Mouse (Mus musculus) forebrain, embryonic 12.5 days (tissue): Measurements from ENCODE around the gene Armc7. TPM values are rescaled to one million over a fixed set of nuclear protein-coding genes. Genes with fewer than 3 reads are reported as not detected.
"Not testable (repeated sequence)": the region's sequence is repeated elsewhere in the genome, so short reads cannot be mapped to it uniquely, and the experiment has no call there.

Source experiments
- ATAC-seq: fragments of 200-750 bp; cut with Nextera tagmentation; 2 replicates; pipeline ENCODE4 v1.8.0; 2017; ENCODE audit warnings: moderate TSS enrichment; ENCODE audit not compliant: low FRiP score
- H3K27ac ChIP-seq: fragments of 300-500 bp; sonication (generic); 2 replicates; pipeline ENCODE4 v1.5.1; 2016; ENCODE audit warnings: mild to moderate bottlenecking
- H3K27me3 ChIP-seq: fragments of 300-500 bp; sonication (generic); 2 replicates; pipeline ENCODE4 v1.6.1; 2016; ENCODE audit warnings: mild to moderate bottlenecking
- H3K36me3 ChIP-seq: fragments of 300-500 bp; sonication (generic); replicated peaks from 2 replicates; pipeline ENCODE4 v1.6.1; 2016; ENCODE audit warnings: mild to moderate bottlenecking
- H3K4me1 ChIP-seq: fragments of 300-500 bp; sonication (generic); 2 replicates; pipeline ENCODE4 v1.6.1; 2016
- H3K4me2 ChIP-seq: fragments of 300-500 bp; sonication (generic); 2 replicates; pipeline ENCODE4 v1.6.1; 2016; ENCODE audit warnings: mild to moderate bottlenecking, moderate library complexity
- H3K4me3 ChIP-seq: fragments of 300-500 bp; sonication (generic); replicated peaks from 2 replicates; pipeline ENCODE4 v1.5.1; 2016; ENCODE audit warnings: mild to moderate bottlenecking
- H3K9ac ChIP-seq: fragments of 300-500 bp; sonication (generic); 2 replicates; pipeline ENCODE4 v1.6.1; 2016; ENCODE audit warnings: mild to moderate bottlenecking
- H3K9me3 ChIP-seq: fragments of 300-500 bp; sonication (generic); 2 replicates; pipeline ENCODE4 v1.6.1; 2016
- whole genome bisulfite sequencing: fragments of 180-500 bp; shearing (Covaris S2); methylation state at CpG from one replicate; pipeline ENCODE4 v1.1.7; 2016; 5-methylcytosine and 5-hydroxymethylcytosine counted together
- polyA plus RNA-seq: library from polyadenylated mRNA; unstranded; fragments of >200 nt; fragmentation: Nextera tagmentation; extraction: Ambion mirVana; gene quantifications from 2 replicates; pipeline ENCODE4 v1.2.1, GENCODE M21; 2016

Armc7 gene
- polyA plus RNA-seq, 1 experiment from 2014 or later, result 11.0 TPM

DNA sequence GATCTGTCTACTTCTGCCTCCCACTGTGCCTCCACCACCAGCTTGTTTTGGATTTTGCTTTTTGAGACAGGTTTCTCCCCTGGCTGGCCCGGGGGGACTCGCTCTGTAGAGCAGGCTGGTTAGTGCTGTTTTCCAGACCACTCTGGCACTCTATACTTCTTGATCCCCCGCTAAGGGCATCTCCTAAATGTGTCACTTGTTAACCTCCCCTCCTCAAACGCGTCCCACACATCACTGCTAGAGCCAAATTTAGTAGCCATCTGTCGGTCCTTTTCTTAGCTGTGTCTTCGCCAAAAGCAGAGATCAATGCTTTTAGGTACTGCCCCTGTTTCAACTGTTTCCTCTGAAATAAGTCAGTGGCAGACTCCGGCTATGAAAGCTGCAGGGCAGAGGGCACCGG lies 43.2 kb downstream of the Armc7 start:
- peaks cover 3% of the 10 kb centered on the region; the same call in 1 of the 2 replicates for H3K4me1 ChIP-seq
- H3K9me3 ChIP-seq, result no peaks in the 10 kb centered on the region
- H3K4me3 ChIP-seq, result no peak overlapping the region
- H3K27me3 ChIP-seq, result no peaks in the 10 kb centered on the region
- H3K27ac ChIP-seq, result no peak overlapping the region
- no peak for ATAC-seq
- 82% methylated on average over 9 of the region's 9 CpGs for WGBS
- H3K36me3 ChIP-seq, result peaks cover 10% of the 10 kb centered on the region
- H3K4me2 ChIP-seq, result no peak overlapping the region
- no peak overlapping the region for H3K9ac ChIP-seq

DNA sequence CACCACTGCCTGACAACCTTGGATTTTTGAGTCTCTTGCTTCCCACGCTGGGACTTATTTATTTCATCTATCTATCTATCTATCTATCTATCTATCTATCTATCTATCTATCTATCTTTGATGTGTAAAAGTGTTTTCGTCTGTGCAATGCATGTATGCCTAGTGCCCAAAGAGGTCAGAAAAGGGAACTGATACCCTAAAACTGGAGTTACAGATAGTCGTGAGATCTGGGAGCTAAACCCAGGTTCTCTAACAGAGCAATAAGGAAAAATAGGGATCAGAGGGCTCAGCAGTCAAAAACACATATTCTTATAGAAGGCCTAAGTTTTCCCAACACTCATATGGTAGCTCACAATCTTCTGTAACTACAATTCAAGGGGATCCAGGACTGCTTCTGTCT lies 44.1 kb downstream of the Armc7 start:
- peaks cover 17% of the 10 kb centered on the region for H3K36me3 ChIP-seq

DNA sequence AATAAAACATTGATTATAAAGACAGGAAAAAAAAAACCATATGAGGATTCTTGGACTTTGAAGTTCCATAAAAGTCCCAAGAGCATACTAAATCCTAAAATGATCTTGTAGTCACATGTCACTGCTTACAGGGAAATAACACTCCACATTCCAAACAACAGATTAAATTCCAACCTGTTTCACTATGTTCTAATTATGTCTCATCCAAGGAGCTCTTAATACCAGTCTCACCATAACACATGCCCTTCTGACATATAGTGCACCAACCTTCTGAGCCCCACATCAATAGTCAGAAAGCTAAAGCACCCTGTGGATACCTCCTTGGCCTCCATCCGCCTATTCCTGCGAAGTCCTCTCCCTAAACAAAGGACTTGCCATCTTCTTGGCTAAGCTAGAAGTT lies 44.8 kb downstream of the Armc7 start:
- no peak overlapping the region for H3K4me3 ChIP-seq
- 70% methylated on average over 2 of the region's 2 CpGs for WGBS
- H3K27me3 ChIP-seq, result no peaks in the 10 kb centered on the region
- ATAC-seq, result no peak
- H3K27ac ChIP-seq, result no peak overlapping the region
- no peak overlapping the region for H3K4me2 ChIP-seq
- H3K9me3 ChIP-seq, result no peaks in the 10 kb centered on the region
- H3K4me1 ChIP-seq, result no peaks in the 10 kb centered on the region
- peaks cover 24% of the 10 kb centered on the region for H3K36me3 ChIP-seq
- H3K9ac ChIP-seq, result no peak overlapping the region

More for the DNA sequence above, 44.1 kb downstream of the Armc7 start:
- Histone ChIP-seq H3K27ac (no peak overlapping the region), H3K4me2 (no peak overlapping the region), H3K4me1 (peaks cover 3% of the 10 kb centered on the region; the same call in 1 of the 2 replicates), H3K4me3 (no peak overlapping the region), H3K9ac (no peak overlapping the region), H3K9me3 (no peaks in the 10 kb centered on the region), H3K27me3 (no peaks in the 10 kb centered on the region)
- ATAC-seq, result no peak
- WGBS, result 93% methylated on average over 3 of the region's 3 CpGs

DNA sequence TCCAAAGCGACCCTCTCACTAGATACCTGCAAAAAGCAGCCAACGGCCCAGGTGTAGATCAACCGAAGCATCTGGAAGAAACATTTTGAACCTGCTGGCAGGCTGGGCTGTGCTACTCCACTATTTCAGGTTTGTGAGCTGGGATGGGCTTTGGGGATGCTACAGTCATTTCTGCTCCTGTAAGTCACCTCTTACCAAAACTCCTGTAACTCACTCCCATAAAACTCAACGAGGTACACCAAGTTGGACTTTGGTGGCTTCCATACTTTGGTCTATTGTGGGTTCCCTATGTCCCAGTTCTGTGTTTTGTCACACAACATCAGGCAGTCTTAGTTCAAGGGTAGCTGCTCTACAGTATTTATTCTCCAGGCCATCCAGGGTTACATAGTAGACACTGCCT lies 45.6 kb downstream of the Armc7 start:
- Histone ChIP-seq H3K4me2 (no peak overlapping the region), H3K36me3 (peaks cover 32% of the 10 kb centered on the region), H3K9me3 (no peaks in the 10 kb centered on the region), H3K27ac (no peak overlapping the region), H3K9ac (no peak overlapping the region), H3K4me1 (no peaks in the 10 kb centered on the region), H3K27me3 (no peaks in the 10 kb centered on the region), H3K4me3 (no peak overlapping the region)
- no peak for ATAC-seq
- 86% methylated on average over 4 of the region's 4 CpGs for WGBS

DNA sequence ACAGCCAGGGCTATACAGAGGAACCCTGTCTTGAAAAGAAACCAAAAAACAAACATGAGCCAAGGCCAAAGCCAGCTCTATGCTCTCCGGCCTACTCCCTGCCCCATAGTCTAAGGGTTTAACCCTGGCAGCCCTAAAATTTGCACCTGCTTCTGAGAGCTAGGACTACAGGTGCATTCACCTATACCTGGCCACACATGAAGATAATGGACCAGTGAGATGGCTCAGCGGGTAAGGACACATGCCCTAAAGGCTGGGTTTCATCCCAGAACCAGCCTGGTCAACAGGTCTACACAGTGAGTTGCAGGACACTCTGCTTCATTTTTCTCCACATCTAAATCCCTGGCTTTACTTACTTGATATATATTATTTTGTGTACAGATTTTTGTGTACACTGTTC lies 46.8 kb downstream of the Armc7 start:
- no peaks in the 10 kb centered on the region for H3K9me3 ChIP-seq
- H3K27ac ChIP-seq, result no peak overlapping the region
- ATAC-seq, result no peak
- H3K36me3 ChIP-seq, result peaks cover 44% of the 10 kb centered on the region
- WGBS, result 90% methylated on average over 2 of the region's 2 CpGs
- no peaks in the 10 kb centered on the region for H3K4me1 ChIP-seq
- H3K9ac ChIP-seq, result no peak overlapping the region
- H3K27me3 ChIP-seq, result no peaks in the 10 kb centered on the region
- no peak overlapping the region for H3K4me2 ChIP-seq
- H3K4me3 ChIP-seq, result no peak overlapping the region

DNA sequence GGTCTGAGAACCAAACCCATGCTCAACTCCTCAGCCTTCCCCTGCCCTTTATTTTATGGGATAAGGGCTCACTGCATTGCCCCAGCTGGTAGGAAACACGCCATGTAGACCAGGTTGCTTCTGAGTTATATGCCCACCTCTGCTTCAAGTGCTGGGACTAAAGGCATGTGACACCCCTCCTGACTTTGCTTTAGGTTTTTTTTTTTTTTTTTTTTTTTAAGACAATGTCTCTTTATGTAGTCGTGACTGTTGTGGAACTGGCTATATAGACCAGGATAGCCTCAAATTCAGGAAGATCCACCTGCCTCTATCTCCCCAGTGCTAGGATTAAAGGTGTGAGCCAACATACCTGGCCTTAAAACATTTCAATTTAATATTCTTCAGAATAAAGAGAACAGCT lies 47.2 kb downstream of the Armc7 start:
- no peak overlapping the region for H3K4me2 ChIP-seq
- H3K27ac ChIP-seq, result no peak overlapping the region
- H3K4me1 ChIP-seq, result no peaks in the 10 kb centered on the region
- no peaks in the 10 kb centered on the region for H3K9me3 ChIP-seq
- no peak for ATAC-seq
- no peak overlapping the region for H3K9ac ChIP-seq
- 86% methylated on average over 2 of the region's 2 CpGs for WGBS
- H3K36me3 ChIP-seq, result peaks cover 49% of the 10 kb centered on the region
- H3K4me3 ChIP-seq, result no peak overlapping the region
- H3K27me3 ChIP-seq, result no peaks in the 10 kb centered on the region

DNA sequence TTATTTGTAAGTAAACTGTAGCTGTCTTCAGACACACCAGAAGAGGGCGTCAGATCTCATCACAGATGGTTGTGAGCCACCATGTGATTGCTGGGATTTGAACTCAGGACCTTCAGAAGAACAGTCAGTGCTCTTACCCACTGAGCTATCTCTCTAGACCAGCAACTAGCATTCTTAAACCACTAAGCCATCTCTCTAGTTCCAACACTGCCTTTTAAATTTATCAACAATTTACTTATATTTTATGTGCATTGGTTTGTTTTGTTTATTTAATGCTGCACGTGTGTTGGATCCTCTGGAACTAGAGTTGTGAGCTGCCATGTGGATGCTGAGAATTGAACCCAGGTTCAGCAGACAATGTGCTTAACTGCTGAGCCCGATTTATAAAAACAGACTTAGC lies 51.0 kb downstream of the Armc7 start:
- H3K9me3 ChIP-seq, H3K4me1 ChIP-seq, H3K4me3 ChIP-seq, H3K27ac ChIP-seq, H3K27me3 ChIP-seq, H3K4me2 ChIP-seq, H3K9ac ChIP-seq, ATAC-seq: not testable (repeated sequence)
- peaks cover 79% of the 10 kb centered on the region for H3K36me3 ChIP-seq
- 88% methylated on average over 3 of the region's 3 CpGs for WGBS

DNA sequence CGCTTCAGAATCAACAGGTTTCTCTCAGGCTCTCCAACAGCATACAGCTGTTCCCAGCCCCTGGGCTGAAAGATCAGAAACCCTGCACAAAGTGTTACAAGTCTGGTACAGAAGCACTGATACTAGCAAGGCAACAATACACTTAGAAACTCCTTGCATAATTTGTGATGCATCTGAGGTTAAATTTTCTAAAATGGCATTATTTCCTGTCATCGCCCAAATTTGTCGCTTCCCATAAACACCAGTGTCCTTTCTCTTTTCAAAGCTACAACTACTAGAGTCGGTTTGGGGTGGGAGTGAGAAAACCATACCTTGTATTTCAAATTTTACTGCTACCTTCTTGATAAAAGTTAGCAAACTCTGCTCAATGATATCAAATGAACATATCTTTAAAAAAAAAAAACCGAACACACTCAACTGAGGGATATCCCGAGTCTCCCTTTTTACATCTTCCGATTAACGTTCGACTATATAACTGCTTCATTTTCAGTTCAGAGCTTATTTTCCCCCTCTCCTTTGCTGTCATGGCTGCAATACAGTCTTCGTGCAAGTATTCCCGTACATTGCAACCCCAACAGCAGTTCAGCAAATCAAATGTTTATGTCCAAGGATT lies 59.4 kb downstream of the Armc7 start:
- Histone ChIP-seq H3K4me3 (peak overlapping the region; percentile 96), H3K4me2 (peak overlapping the region; percentile 74), H3K27me3 (no peaks in the 10 kb centered on the region), H3K4me1 (peaks cover 15% of the 10 kb centered on the region), H3K36me3 (peaks cover 39% of the 10 kb centered on the region), H3K9me3 (no peaks in the 10 kb centered on the region), H3K9ac (peak overlapping the region; percentile 98), H3K27ac (peak overlapping the region; percentile 100)
- ATAC-seq, result no peak
- 10% methylated on average over 11 of the region's 11 CpGs for WGBS

DNA sequence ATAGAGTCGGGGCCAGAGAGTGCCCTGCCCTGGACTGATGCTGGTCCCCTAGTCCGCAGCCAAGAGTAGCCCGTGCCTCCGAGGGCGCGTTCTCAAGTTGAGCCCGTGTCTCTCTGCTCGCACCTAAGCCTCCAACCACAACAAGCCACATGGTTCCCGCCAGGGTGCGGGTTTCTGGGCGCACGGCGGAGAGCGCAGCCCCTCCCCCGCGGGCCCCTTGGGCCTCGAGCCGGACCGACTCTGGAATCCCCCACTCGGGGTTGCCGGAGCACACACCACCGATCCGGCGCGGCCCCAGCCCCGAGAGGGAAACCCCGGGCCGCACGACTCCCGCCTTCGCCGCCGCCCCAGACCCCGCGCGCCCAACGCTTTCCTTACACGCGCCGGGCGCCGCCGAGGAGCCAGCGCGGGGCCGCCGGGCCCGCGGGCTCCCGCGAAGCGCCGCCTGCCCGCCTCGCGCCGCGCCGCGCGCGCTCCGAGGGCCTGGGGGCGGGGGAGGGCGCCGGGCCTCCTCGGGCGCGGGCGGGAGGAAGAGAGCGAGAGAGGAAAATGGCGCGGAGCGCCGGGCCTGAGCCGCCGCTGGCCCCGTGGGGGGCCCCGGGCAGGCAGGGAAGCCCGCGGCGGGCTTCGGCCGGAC lies 60.1 kb downstream of the Armc7 start:
- peak overlapping the region; percentile 96 for H3K4me3 ChIP-seq
- no peaks in the 10 kb centered on the region for H3K27me3 ChIP-seq
- H3K27ac ChIP-seq, result peak overlapping the region; percentile 100
- WGBS, result under 1% methylated on average over 72 of the region's 84 CpGs
- peaks cover 33% of the 10 kb centered on the region for H3K36me3 ChIP-seq
- ATAC-seq, result peak; percentile 73
- peaks cover 15% of the 10 kb centered on the region for H3K4me1 ChIP-seq
- H3K9me3 ChIP-seq, result no peaks in the 10 kb centered on the region
- H3K9ac ChIP-seq, result peak overlapping the region; percentile 98
- peak overlapping the region; percentile 74 for H3K4me2 ChIP-seq

DNA sequence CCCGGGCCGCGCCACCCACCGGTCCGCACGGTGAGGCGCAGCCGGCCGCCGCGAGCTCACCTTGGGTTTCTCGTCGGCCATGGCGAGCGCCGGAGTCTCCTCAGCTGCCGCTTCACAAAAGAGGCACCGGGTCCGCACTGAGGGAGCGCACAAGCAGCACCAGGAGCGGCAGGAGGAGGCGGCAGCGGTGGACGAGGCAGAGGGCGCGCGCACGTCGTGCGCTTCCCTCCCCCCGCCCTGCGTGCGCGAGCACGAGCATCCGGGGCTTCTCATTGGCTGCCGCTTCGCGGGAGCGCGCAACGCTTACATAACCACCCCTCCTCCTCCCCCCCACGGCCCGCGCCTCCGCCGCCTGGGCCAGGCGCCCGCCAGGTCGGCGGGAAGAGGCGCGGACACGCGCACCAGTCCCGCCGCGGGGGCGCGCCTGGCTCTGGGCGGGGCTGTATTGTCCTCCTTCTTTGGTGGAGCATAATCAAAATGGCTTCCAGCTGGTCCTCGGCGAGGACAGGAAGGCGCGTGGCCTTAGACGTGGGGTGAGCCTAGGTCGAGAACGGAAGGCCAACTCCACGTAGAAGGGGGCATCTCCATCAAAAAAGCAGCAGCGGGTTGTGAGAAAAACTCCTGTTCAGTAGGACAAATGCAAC lies 60.7 kb downstream of the Armc7 start, which contains the start of gene Sumo2:
Gene Sumo2 (minus strand): TSS at position 239 of the 644 bp plus-strand sequence.
- 1% methylated on average over 35 of the region's 70 CpGs for WGBS
- peak within 1 kb of the TSS; percentile 98 for H3K9ac ChIP-seq
- H3K27ac ChIP-seq, result peak within 1 kb of the TSS; percentile 100
- no peaks in the 10 kb centered on the region for H3K9me3 ChIP-seq
- peaks cover 15% of the 10 kb centered on the region for H3K4me1 ChIP-seq
- H3K36me3 ChIP-seq, result peaks cover 30% of the 10 kb centered on the region
- H3K27me3 ChIP-seq, result no peaks in the 10 kb centered on the region
- peak within 1 kb of the TSS; percentile 96 for H3K4me3 ChIP-seq
- peak; percentile 91 for ATAC-seq
- H3K4me2 ChIP-seq, result peak within 1 kb of the TSS; percentile 74

DNA sequence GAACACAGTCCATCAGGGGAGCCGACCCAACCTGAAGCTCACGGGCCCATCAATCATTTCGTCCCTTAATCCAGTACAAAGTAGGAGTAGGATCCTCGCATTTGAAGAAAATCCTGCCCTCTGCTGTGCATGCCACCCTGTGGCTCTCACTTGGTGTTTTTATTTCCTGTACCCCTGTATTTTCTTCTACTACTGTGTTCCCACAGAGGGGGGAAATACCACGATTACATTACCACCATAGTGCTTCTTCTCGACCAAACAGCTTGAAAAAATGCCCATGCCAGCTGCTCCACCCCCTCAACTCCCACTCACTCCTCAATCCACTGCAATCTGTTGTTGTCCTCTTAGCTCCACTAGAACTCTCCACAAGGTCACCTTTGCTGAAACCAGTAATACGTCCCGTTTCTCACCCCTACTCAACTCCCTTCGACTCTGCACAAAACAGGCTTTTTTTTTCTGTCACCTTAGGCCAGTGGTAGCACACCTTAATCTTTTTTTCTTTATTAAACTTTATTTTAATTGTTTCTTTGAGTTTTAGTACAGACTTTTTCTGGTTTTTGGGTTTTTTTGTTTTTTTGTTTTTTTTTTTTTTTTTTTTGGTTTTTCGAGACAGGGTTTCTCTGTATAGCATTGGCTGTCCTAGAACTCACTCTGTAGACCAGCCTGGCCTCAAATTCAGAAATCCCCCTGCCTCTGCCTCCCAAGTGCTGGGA lies 61.5 kb downstream of the Armc7 start:
- Histone ChIP-seq H3K9me3 (no peaks in the 10 kb centered on the region), H3K4me3 (peak overlapping the region; percentile 96), H3K4me1 (peaks cover 15% of the 10 kb centered on the region), H3K27ac (peak overlapping the region; percentile 100), H3K9ac (no peak overlapping the region), H3K27me3 (no peaks in the 10 kb centered on the region), H3K36me3 (peaks cover 22% of the 10 kb centered on the region), H3K4me2 (peak overlapping the region; percentile 74)
- ATAC-seq, result no peak
- 88% methylated on average over 10 of the region's 10 CpGs for WGBS

DNA sequence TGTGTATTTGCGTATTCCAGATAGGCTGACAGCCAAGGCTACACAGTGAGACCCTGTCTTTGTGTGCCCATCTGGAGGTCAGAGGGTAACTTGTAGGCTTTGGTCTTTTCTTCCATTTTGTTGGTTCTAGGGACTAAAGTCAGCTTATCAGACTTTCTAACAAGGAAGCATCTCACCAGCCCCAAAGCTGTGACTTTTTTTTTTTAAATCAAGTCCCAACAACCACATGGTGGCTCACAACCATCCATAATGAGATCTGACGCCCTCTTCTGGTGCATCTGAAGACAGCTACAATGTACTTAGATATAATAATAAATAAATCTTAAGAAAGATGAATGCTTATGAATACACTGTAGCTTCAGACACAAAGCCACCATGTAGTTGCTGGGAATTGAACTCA lies 62.6 kb downstream of the Armc7 start:
- Histone ChIP-seq H3K27me3 (0 out of 2 replicates have a peak, but pooled peaks cover 2% of the 10 kb centered on the region), H3K4me2 (no peak overlapping the region), H3K4me1 (peaks cover 15% of the 10 kb centered on the region), H3K9ac (no peak overlapping the region), H3K36me3 (peaks cover 12% of the 10 kb centered on the region), H3K4me3 (no peak overlapping the region), H3K9me3 (no peaks in the 10 kb centered on the region), H3K27ac (no peak overlapping the region)
- no peak for ATAC-seq
- 67% methylated on average over 2 of the region's 2 CpGs for WGBS
